Mouse (Mus musculus): ENCODE results near the gene Trarg1. TPM values are rescaled to one million over a fixed set of nuclear protein-coding genes. Genes with fewer than 3 reads are reported as not detected.

Gene Trarg1
- total RNA-seq, 2 experiments from 2014 or later: not detected

DNA sequence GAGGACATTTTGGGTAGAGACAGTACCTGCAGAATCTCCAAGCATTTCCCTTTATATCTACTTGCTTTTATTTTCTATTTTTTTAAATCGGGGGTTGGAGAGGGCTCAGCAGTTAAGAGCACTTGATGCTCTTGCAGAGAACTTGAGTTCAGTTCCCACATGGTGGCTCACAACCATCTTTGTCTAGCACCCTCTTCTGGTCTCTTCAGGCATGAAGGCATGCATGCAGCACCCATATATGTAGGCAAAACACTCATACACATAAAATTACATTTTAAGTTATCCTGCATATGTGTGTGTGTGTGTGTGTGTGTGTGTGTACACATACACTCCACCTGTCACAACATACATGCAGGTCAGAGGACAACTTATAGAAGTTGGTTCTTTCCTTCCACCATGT is 66.3 kb downstream of the Trarg1 start:
- no peak for ATAC-seq (replicated peaks; ENCODE audit: low FRiP score, low TSS enrichment, poor library complexity, severe bottlenecking)

Other genes starting within 250 kb of the Trarg1 start
- 7.2 TPM in 2 replicates for gene Abr, start 57.5 kb upstream of the Trarg1 start, total RNA-seq (2014; fragmentation: Nextera tagmentation)
- gene Abr, start 57.5 kb upstream of the Trarg1 start, total RNA-seq (2017): 8.0 and 10.9 TPM in 2 replicates
- gene Bhlha9, start 7.3 kb upstream of the Trarg1 start, total RNA-seq (2014; fragmentation: Nextera tagmentation): not detected in 2 replicates
- not detected in 2 replicates for gene Bhlha9, start 7.3 kb upstream of the Trarg1 start, total RNA-seq (2017)
- 11.7 and 24.6 TPM in 2 replicates for gene Gosr1, start 83.8 kb downstream of the Trarg1 start, total RNA-seq (2014; fragmentation: Nextera tagmentation)
- 38.4 and 62.2 TPM in 2 replicates for gene Gosr1, start 83.8 kb downstream of the Trarg1 start, total RNA-seq (2017)
- 6.8 and 12.2 TPM in 2 replicates for gene Cpd, start 167.2 kb downstream of the Trarg1 start, total RNA-seq (2014; fragmentation: Nextera tagmentation)
- 5.9 TPM in 2 replicates for gene Cpd, start 167.2 kb downstream of the Trarg1 start, total RNA-seq (2017)
- not detected in 2 replicates for gene Tmigd1, start 222.4 kb downstream of the Trarg1 start, total RNA-seq (2014; fragmentation: Nextera tagmentation)
- not detected in 2 replicates for gene Tmigd1, start 222.4 kb downstream of the Trarg1 start, total RNA-seq (2017)
- gene Blmh, start 245.0 kb downstream of the Trarg1 start, total RNA-seq (2014; fragmentation: Nextera tagmentation): 59.7 and 60.5 TPM in 2 replicates
- 178 and 200 TPM in 2 replicates for gene Blmh, start 245.0 kb downstream of the Trarg1 start, total RNA-seq (2017)